Mouse (Mus musculus): Measurements from ENCODE around the gene Tmem91. TPM values are rescaled to one million over a fixed set of nuclear protein-coding genes. Genes with fewer than 3 reads are reported as not detected.

The Tmem91 gene
- total RNA-seq, 4 experiments from 2014 or later = 10.8 to 16.2 (median 15.1) TPM

- no peak for DNase-seq (ENCODE audit: low spot score in 2 of 2)
These were observed 3.3 kb downstream of the Tmem91 start for GRCm38 (mm10) chr7:25671686-25672085.

DNA sequence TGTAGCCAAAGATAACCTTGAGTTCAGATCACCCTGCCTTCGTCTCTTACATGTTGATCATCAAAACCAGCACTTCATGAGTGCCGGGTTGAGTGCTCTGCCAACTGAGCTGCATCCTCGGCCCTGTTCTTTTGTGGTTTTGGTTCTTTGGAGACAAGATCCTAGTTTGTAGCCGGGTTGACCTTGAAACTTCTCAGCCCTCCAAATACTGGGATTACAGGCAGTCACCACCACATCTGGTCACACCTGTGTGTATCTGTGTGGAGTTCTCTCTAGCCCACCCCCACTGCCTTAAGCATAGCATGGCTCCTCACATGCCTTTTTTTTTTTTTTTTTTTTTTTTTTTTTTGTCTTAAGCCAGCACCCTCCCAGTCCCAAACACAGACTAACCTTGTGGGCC is 4.9 kb downstream of the Tmem91 start:
- no peak for DNase-seq (ENCODE audit: low spot score in 2 of 2)

- no peak for DNase-seq (ENCODE audit: low spot score in 2 of 2)
These were observed 5.3 kb downstream of the Tmem91 start for GRCm38 (mm10) chr7:25669631-25670030.

DNA sequence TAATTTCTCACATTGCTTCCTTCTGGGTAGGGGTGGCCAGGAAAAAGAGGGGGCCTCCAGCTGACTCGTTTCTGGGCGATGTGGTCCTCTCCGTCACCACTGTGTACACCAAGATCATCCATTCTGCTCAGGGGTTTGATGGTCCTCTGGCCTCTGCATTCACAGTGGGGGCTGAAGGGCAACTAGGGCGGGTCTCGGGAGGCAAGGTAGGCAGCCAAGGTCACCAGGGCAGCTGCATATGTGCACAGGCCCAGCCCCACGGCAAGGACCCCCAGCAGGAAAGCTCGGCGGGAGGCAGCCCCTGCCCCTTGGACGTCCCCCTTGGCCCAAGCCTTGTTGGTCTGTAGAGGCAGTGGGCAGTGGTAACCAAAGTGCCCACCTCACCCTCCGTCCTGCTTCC is 5.8 kb downstream of the Tmem91 start:
- DNase-seq (ENCODE audit: low spot score in 2 of 2) = no peak

- no peak for DNase-seq (ENCODE audit: low spot score in 2 of 2)
These were observed 8.6 kb downstream of the Tmem91 start for GRCm38 (mm10) chr7:25666381-25666780.

DNA sequence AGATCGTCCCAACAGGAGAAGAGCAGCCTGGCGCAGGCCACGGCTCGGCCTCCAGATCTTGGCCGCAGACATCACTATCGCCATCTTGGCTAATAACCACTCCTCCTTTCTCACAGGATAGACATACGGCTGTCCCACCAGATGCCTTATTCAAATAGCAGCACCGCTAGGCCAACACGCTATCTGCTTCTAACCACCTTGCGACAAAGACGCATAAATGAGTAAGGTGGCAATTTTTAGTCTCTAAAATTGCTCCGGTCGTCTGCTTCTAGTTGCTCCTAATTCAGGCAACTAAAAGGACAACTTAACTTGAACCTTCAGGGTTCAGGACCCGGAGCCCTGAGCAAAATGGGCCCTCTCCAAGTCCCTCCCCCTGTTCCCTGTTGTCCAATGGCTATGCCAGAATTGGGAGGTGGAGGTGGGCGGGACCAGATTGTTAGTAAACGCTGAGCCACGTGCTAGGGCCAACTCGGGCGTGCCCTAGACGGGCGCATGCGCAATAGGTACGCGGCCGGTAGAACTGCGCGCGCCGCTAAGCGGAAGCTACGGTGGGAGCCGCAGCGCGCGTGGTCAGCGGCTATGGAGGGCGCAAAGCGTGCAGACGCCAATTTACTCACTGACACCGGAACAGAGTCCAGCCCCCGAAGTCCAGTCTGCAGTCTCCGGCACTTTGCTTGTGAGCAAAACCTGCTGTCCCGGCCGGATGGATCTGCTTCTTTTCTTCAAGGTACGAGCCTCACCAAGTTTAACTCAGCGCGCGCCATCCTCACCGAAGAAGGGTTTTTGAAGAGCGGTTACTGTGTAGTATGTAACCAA is 16.1 kb downstream of the Tmem91 start, which contains the start of the genes Bckdha and Exosc5:
TSS of gene Bckdha (minus strand) at position 325 of the 816 bp plus-strand sequence.
TSS of gene Exosc5 (plus strand) at position 508 of the 816 bp plus-strand sequence.
- DNase-seq (ENCODE audit: low spot score in 2 of 2) = peak; percentile 99

DNA sequence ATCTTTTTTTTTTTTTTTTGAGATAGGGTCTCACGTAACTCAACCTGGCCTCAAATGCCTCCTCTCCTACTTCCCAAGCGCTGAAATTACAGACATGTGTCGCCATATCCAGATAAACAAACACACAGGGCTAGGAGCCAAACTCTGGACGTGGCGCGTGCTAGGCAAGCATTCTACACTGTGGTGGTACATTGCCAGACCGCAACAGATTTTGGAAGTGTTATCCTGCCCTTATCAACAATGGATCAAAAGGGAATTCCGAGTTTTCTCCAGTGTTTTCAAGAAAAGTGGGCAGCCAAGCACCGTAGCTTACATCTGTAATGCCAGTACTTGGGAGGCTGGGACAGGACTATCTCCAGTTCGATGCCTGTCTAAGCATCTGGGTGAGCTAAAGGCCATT is 17.2 kb downstream of the Tmem91 start:
- no peak for DNase-seq (ENCODE audit: low spot score in 2 of 2)

- DNase-seq (ENCODE audit: low spot score in 2 of 2) = no peak
These were observed 19.2 kb downstream of the Tmem91 start for GRCm38 (mm10) chr7:25655601-25656428.

- DNase-seq (ENCODE audit: low spot score in 2 of 2) = no peak
These were observed 22.7 kb downstream of the Tmem91 start for GRCm38 (mm10) chr7:25652244-25652759.

DNA sequence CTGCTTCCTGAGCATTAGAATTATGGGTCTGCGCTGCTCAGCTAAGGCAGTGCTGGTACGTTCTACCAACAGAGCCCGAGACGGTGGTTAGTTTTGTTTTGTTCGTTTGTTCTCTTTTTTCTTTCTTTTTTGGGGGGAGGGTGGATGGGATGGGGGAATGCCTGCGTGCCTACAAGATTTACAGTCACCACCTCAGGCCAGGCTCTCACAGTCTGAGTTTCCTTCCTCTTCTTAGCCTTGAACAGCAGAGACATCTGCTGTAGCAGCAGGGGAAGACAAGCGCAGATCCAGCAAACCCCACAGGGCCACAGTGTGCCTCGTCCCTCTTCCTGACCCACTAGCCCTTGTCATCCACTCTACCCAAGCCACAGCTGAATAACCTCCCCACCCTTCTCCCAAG is 23.7 kb downstream of the Tmem91 start:
- DNase-seq (ENCODE audit: low spot score in 2 of 2) = no peak

GRCm38 (mm10) chr7:25649839-25650238 is 25.1 kb downstream of the Tmem91 start:
- DNase-seq (ENCODE audit: low spot score in 2 of 2) = no peak

DNA sequence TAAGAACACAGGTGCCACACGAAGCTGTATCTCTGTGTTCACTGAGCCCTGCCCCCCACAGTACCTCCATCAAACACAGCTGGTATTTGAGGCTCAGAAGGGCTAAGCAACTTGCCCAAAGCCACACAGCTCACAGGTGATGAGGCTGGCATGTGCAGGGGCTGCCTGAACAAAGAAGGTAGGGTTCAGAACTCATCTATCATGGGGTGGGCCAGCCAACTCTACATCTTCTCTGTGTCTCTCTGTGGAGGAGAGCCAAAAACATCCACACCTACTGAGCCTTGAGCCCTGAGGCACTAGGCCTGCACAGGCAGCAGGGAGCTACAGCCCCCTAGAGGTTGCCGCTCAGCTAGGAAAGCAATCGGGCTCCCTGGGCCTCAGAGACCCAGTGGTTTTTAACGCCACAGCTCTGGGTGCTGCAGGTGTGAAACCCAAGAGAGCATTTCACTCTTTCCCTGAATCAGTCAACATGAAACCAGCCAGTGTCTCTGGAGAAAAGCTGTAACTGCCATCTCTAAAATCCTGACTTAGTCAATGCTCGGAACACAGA is 27.3 kb downstream of the Tmem91 start:
- no peak for DNase-seq (ENCODE audit: low spot score in 2 of 2)

DNA sequence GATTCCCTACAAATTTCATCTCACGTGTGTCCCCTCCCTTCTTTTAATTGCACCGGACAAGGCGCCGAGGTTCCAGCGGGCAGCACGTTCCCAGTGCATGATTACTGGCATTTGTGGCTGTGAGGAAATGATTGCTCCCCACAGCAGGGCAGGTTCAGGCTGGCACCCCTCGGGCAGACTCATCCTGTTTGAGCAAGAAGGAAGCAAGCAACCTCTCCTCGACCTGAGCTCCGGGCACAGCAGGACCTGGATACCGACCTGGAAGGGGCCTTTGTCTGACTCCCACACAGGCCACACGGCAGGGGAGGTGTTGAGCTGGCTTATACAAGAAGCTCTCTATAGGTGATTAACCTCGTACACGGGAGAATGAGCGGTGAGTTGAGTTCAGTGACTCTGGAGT is 29.9 kb downstream of the Tmem91 start:
- DNase-seq (ENCODE audit: low spot score in 2 of 2) = no peak

DNA sequence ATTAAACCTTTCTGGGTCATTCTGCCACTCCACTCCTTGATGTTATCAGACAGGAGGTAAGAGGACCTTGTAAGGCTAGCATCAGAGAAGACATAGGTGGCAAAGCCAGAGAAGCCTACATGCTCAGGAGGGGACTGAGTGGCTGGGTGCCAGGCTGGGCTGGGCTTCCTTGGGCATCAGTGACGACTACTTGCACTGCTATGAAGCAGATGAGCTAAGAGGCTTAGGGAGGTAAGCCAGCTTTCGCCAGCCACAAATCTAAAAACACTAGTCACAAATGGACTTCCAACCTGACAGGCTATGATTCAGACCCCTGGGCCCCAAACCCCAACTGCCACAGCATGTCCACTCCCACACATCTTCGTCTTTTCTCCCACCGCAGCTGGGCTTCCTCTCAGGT is 30.3 kb downstream of the Tmem91 start:
- no peak for DNase-seq (ENCODE audit: low spot score in 2 of 2)

GRCm38 (mm10) chr7:25644136-25644535 is 30.8 kb downstream of the Tmem91 start:
- no peak for DNase-seq (ENCODE audit: low spot score in 2 of 2)

- DNase-seq (ENCODE audit: low spot score in 2 of 2) = peak in 1 of 2 experiments; percentile 45
These were observed 35.2 kb downstream of the Tmem91 start for GRCm38 (mm10) chr7:25639754-25640153.

DNA sequence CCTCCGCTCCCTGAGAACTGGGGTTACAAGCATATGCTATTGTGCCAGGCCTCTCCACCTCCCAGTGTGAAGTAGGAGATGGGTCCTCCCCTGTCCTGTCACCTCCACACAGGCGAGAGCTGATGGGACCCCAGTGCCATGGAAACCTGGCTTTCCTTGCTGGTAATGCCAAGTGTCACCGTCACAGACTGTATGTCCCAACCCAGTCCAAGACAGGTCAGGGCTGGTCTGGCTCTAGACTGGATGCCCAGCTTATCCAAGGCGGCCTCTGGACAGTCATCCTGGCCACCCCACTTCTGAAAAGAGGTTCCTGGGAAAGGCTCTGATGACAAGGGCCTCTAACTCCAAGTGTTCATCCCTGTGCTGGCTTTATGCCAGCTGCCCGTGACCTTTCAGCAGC is 37.9 kb downstream of the Tmem91 start:
- no peak for DNase-seq (ENCODE audit: low spot score in 2 of 2)

DNA sequence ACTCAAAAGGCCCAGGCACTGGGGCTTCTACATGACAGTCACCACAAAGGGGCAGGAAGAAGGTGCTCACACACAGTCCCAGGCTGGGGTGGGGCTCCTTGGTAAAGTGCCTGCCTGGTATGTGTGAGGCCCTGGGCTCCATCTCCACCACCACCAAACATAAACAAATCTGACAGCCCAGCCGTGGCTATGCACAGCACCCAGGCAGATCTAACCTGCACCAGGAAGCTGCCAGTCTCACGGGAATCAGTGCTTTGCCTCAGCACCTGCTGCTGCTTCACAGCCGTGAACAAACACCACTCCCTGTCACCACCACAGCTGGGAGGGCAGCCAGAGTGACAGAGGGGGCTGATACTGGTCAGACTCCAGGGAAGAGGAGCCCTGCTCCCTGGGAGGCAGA is 38.6 kb downstream of the Tmem91 start:
- no peak for DNase-seq (ENCODE audit: low spot score in 2 of 2)

DNA sequence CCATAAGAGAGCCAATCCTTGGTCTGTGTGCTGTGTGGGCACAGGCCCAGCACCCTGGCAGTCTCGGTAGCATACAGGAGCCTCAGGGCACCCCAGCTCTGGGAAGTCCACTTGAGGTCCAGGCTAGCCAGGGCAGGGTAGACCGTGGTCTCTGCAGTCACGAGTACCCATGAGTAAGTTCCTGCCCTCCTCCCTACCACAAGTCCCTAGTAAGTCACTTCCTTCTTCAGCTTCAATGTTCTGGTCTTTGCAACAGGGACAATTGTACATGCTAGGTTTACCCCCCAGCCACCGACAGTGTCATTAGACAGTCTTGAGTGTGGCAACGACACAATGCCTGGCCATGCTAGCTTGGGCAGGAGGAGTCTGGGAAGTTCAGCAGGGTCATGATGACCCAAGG is 42.3 kb downstream of the Tmem91 start:
- DNase-seq (ENCODE audit: low spot score in 2 of 2) = no peak

DNA sequence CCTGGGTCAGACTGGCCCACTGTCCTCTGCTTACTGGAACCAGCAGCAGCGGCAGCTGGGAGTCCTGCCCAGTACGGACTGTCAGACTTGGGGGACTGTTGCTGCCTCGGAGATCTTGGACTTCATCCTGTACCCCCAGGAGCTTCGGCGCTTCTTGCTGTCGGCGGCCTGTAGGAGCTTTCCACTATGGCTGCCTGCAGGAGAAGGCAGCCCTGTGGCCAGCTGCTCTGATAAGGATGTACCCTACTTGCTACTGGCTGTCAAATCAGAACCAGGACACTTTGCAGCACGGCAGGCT is 46.7 kb downstream of the Tmem91 start:
- peak in 1 of 2 experiments; percentile 7 for DNase-seq (ENCODE audit: low spot score in 2 of 2)

DNA sequence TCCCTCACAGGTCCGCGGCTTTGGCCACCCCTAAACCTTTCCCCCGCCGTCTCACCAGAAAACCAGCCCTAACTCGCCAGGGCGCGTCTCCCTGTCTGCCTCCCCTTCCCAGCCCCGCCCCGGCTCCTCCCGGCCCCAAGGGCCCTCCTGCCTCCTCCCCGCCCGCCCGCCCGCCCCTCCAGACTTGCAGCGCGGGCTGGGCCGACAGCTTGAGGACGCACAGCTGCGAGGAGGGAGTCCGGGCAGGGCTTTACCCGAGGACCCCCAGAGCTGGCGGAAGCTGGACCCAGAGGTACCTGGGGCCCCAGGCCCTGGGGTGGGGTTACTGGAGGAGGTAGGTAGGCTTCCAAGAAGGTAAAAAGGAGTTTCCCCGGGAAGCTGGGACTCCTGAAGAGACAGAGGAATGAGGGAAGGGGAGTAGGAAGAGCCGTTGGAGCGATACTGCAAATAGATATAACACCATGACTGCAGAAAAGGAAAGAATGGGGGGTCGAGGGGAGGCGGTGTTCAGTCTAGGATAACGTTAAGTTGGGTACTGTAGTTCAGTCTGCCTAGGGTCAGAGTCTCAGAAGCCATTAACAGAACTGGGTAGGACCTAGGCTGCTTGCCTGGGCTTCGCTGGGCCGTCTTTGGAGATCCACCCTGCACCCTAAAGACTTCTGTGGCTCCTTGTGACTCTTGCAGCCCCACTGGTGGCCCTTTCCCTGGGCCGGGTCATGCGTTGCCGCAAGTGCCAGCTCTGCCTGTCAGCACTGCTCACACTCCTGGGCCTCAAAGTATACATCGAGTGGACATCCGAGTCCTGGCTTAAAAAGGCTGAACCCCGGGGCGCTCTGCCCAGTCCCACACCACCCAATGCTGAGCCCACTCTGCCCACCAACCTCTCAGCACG is 47.3 kb downstream of the Tmem91 start:
- no peak for DNase-seq (ENCODE audit: low spot score in 2 of 2)
